Mouse (Mus musculus): ENCODE measurements around the gene Bst1. TPM values are rescaled to one million over a fixed set of nuclear protein-coding genes. Genes with fewer than 3 reads are reported as not detected.

Gene Bst1
- total RNA-seq, 2 experiments from 2014 or later, result 25.1 to 29.8 TPM

DNA sequence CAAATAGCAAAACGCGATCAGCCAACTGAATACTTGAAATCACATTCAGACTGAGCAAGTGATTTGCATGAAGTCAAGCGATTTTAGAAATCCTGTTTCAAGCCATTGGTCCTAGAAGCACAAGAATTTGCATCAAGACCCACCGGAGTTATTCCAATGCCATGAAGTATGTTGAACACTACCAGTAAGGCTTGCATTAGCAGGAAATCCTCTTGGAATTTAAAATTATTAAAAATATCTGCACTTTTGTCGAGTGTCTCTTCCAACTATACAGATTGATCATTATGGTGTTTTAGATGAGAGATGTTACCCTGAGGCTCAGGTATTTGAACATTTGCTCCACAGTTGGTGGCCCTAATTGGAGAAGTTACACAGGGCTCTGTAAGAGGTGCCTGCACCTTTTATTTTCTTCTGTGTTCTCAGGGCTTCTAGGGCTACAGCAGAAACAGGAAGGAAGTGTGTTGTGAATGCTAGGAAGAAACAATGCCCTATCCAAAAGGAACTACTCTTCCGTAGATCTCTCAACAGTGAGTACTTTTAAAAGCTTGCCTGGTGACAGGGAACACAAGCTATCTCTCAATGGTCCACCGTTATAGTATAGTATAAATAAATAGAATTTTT, 35.3 kb downstream of the Bst1 start:
- ATAC-seq (ENCODE audit: poor library complexity, severe bottlenecking), result 0 out of 2 replicates have a peak, but pooled peaks have one; percentile 33

DNA sequence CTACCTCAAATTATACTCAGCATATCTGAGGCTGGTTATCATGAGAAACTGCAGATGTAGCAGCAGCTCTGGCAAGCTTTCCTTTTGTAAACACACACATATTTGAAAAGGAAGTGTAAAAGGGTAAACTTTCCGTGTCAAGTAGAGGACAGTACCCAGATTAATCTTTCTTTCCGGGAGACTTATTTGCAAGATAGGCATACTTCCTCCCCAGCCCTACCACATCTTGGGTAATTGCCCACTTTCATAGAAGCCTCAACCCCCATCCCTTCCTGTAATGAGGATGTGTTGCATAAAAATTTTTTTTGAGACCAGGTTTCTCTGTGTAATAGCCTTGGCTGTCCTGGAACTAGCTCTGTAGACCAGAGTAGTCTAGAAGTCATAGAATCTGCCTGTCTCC, 37.1 kb downstream of the Bst1 start:
- peak; percentile 90 for ATAC-seq (ENCODE audit: poor library complexity, severe bottlenecking)

GRCm38 (mm10) chr5:43859663-43860062, 41.0 kb downstream of the Bst1 start:
- no peak for ATAC-seq (ENCODE audit: poor library complexity, severe bottlenecking)

DNA sequence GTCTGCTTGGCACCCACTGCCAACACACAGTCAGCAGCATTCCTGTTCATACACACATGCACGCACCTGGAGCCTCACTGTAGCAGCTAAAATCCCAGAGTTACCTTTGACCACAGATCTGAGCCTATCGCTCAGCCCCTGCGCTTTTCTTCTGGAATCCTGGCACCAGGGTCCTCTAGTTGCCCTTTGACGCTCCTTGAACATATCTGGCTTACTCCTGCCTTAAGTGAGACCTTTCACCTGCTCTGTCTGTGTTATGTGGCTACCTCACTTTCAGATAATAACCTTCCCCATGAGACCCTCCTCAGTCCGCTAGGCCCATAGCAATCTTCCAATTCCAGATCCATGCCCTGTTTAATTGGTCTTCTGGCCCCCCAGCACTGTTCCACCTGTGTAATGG, 41.4 kb downstream of the Bst1 start:
- ATAC-seq (ENCODE audit: poor library complexity, severe bottlenecking), result no peak

DNA sequence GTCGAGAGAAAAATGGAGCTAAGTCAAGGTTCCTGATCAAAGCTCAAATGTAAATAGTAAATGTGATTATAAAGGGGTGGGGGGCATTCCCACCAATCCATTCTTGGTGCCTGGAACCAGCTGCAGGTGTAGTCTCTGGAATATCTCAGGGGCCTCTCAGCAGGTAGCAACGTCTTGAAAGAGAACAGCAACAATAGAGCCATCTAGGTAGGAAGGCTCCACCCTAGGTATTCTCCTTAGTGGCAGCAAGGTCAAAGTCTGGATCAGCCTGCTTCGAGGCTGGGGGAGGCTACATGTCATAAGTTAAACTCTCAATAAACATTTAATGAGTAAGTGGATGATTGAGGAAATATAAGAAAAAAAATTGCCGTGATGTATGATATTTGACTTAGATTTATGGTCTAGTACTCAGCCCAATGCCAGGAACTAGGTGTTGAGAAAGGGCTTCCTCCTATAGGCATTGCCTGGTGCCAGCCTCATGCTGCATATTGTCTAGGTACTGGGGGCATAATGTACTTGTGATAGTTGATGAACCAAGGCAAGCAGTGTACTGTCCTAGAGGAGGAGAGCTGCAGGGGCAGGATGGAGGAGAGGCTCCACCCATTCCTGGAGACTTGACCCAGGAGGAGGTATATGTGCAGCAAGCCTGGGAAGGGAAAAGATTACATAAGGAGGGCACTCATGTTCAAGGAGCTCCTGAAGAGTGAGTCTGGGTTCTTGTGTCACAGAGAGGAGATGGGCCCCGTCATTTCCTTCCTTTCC, 42.2 kb downstream of the Bst1 start:
- ATAC-seq (ENCODE audit: poor library complexity, severe bottlenecking), result no peak

GRCm38 (mm10) chr5:43863642-43864041, 45.0 kb downstream of the Bst1 start:
- ATAC-seq (ENCODE audit: poor library complexity, severe bottlenecking), result no peak

- ATAC-seq (ENCODE audit: poor library complexity, severe bottlenecking), result no peak
Measured at GRCm38 (mm10) chr5:43865316-43865715, 46.6 kb downstream of the Bst1 start.

DNA sequence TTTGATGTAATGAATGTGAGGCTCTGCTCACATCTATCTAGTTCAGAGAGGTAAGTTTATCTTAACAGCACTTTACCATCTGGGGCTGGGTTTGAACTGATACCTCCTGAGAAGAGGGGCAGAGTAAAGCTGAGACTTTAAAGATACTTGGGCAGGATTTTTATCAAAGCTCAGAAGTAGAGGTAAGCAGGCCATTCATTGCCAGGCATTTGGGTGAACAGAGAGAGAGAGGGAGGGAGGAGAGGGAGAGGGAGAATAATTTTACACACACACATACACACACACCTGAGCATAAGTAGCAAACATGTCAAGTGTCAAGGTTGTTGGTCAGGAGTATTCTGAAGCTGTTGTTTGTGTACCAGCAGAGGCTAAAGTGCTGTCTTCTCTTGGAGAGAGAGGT, 49.6 kb downstream of the Bst1 start, which contains the start of gene Cd38:
Gene Cd38, plus strand, starts transcription at position 301 of the 400 bp plus-strand sequence.
- ATAC-seq (ENCODE audit: poor library complexity, severe bottlenecking), result no peak

- ATAC-seq (ENCODE audit: poor library complexity, severe bottlenecking), result peak; percentile 59
Measured at GRCm38 (mm10) chr5:43868711-43869600, 50.3 kb downstream of the Bst1 start.

DNA sequence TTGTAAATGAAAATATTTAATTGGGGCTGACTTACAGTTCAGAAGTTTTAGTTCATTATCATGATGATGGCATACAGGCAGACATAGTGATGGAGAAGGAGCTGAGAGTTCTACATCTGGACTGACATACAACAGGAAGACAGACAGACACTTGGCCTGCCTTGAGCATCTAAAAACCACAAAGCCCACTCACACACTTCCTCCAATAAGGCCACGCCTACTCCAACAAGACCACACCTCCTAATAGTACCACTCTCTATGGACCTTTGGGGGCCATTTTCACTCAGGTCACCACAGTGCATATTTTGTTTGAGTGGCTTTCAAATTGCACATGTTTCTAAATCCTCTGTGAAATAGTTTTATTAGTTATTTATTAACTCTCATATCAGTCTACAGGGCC, 53.2 kb downstream of the Bst1 start:
- ATAC-seq (ENCODE audit: poor library complexity, severe bottlenecking), result no peak

GRCm38 (mm10) chr5:43872652-43873051, 54.0 kb downstream of the Bst1 start:
- ATAC-seq (ENCODE audit: poor library complexity, severe bottlenecking), result 0 out of 2 replicates have a peak, but pooled peaks have one; percentile 24

DNA sequence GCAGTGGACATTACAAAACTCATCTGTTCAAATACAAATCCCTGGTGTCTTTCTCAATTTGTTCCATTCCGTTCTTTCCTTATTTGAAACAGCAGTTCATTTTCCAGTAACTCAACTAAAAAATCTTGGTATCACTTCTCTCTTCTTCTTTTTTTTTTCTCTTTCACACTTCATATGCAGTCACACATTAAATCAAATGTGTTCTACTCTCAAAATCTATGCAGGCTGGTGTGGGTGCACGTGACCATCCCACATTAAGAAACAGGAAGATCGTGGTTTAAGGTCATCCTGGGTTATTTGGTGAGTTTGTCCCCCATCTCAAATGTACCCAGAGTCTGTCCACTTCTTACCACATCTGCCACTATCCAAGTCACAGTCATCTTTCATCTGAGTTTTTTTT, 63.3 kb downstream of the Bst1 start:
- ATAC-seq (ENCODE audit: poor library complexity, severe bottlenecking), result peak; percentile 74

GRCm38 (mm10) chr5:43885060-43885820, 66.6 kb downstream of the Bst1 start:
- ATAC-seq (ENCODE audit: poor library complexity, severe bottlenecking), result peak; percentile 79

DNA sequence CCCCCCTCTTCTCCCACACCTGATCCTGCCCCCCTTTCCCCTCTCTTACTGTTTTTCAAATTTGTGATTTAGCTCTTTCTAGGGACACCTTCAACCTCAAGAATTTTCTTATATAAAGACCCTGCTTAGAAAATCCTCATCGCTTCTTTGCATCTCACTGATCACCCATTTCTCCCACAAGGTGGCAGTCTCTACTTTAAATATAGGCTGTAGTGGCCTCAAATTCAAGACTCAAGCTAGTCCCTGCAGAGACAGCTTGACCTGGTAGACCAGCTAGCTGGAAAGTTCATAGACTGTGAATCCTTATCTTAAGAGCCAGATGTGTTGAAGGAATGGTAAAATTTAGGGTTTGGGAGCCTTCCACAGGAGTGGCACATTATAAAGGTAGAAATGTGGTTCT, 73.7 kb downstream of the Bst1 start:
- peak; percentile 74 for ATAC-seq (ENCODE audit: poor library complexity, severe bottlenecking)

Other genes starting within 250 kb of the Bst1 start
- gene Cc2d2a, start 156.5 kb upstream of the Bst1 start, total RNA-seq (2015), result 0.02 and 0.91 TPM in 2 replicates
- 0.04 and 1.0 TPM in 2 replicates for gene Cc2d2a, start 156.5 kb upstream of the Bst1 start, total RNA-seq (2017)
- gene Fbxl5, start 2.8 kb downstream of the Bst1 start, total RNA-seq (2015), result 81.7 and 82.1 TPM in 2 replicates
- 93.8 and 106 TPM in 2 replicates for gene Fbxl5, start 2.8 kb downstream of the Bst1 start, total RNA-seq (2017)
- gene Cd38, start 49.7 kb downstream of the Bst1 start, total RNA-seq (2015), result 0.83 and 1.6 TPM in 2 replicates
- gene Cd38, start 49.7 kb downstream of the Bst1 start, total RNA-seq (2017), result 0.45 and 0.48 TPM in 2 replicates
- 2.4 and 5.7 TPM in 2 replicates for gene Gm7879, start 94.3 kb downstream of the Bst1 start, total RNA-seq (2015)
- 1.7 and 3.1 TPM in 2 replicates for gene Gm7879, start 94.3 kb downstream of the Bst1 start, total RNA-seq (2017)
- not detected in 2 replicates for gene Fgfbp1, start 162.9 kb downstream of the Bst1 start, total RNA-seq (2015)
- not detected in 2 replicates for gene Fgfbp1, start 162.9 kb downstream of the Bst1 start, total RNA-seq (2017)

All from megakaryocyte, adult 5-6 weeks (primary cell).